Mouse (Mus musculus) intestine, postnatal 0 days (tissue): ENCODE results near the gene Sult1a1. TPM values are rescaled to one million over a fixed set of nuclear protein-coding genes. Genes with fewer than 3 reads are reported as not detected.

Experiments used
- ATAC-seq: fragments of 200-750 bp; cut with Nextera tagmentation; 2 replicates; pipeline ENCODE4 v1.8.0; 2017; ENCODE audit warnings: mild to moderate bottlenecking, moderate TSS enrichment, moderate library complexity
- H3K27ac ChIP-seq: fragments of 300-500 bp; sonication (generic); 2 replicates; pipeline ENCODE4 v1.5.1; 2014; ENCODE audit warnings: mild to moderate bottlenecking, low read depth, low read length, moderate library complexity
- H3K27me3 ChIP-seq: fragments of 300-500 bp; sonication (generic); replicated peaks from 2 replicates; pipeline ENCODE4 v1.6.1; 2014; ENCODE audit warnings: low read length, mixed read lengths; ENCODE audit not compliant: control insufficient read depth, insufficient read depth
- H3K36me3 ChIP-seq: fragments of 300-500 bp; sonication (generic); 2 replicates; pipeline ENCODE4 v1.6.1; 2014; ENCODE audit warnings: mild to moderate bottlenecking, moderate library complexity; ENCODE audit not compliant: control insufficient read depth, insufficient read depth
- H3K4me1 ChIP-seq: fragments of 300-500 bp; sonication (generic); replicated peaks from 2 replicates; pipeline ENCODE4 v1.6.1; 2014; ENCODE audit warnings: antibody characterized with exemption, low read length, mixed read lengths; ENCODE audit not compliant: control insufficient read depth, insufficient read depth
- H3K4me2 ChIP-seq: fragments of 300-500 bp; sonication (generic); replicated peaks from 2 replicates; pipeline ENCODE4 v1.6.1; 2014; ENCODE audit warnings: low read depth, mild to moderate bottlenecking, moderate library complexity
- H3K4me3 ChIP-seq: fragments of 300-500 bp; sonication (generic); 2 replicates; pipeline ENCODE4 v1.5.1; 2014; ENCODE audit warnings: low read depth, low read length
- H3K9ac ChIP-seq: fragments of 300-500 bp; sonication (generic); 2 replicates; pipeline ENCODE4 v1.6.1; 2014; ENCODE audit warnings: mild to moderate bottlenecking, low read depth, low read length
- H3K9me3 ChIP-seq: fragments of 300-500 bp; sonication (generic); 2 replicates; pipeline ENCODE4 v1.6.1; 2016; ENCODE audit warnings: mixed run types; ENCODE audit not compliant: control insufficient read depth
- CTCF ChIP-seq: sonication (generic); IDR thresholded peaks from 2 replicates; pipeline ENCODE4 v1.5.1; 2016; ENCODE audit warnings: low read depth, mild to moderate bottlenecking, control low read depth, antibody characterized with exemption, moderate library complexity
- WGBS: fragments of 180-500 bp; shearing (Covaris S2); extraction: QIAGEN DNeasy Blood & Tissue Kit; methylation state at CpG from one replicate; pipeline ENCODE4 v1.1.7; 2014; 5-methylcytosine and 5-hydroxymethylcytosine counted together
- polyA plus RNA-seq: library from polyadenylated mRNA; unstranded; fragments of >200 nt; fragmentation: Nextera tagmentation; extraction: Ambion mirVana; gene quantifications from 2 replicates; pipeline ENCODE4 v1.2.1, GENCODE M21; 2015

Gene Sult1a1
- polyA plus RNA-seq, 1 experiment from 2014 or later, result 6.8 TPM

- Histone ChIP-seq H3K9ac (no peak overlapping the region), H3K4me1 (peaks cover 8% of the 10 kb centered on the region; the same call in 1 of the 2 replicates), H3K4me2 (peak overlapping the region; percentile 44; the same call in 1 of the 2 replicates), H3K27ac (no peak overlapping the region), H3K27me3 (peaks cover 13% of the 10 kb centered on the region; the same call in 1 of the 2 replicates), H3K9me3 (no peaks in the 10 kb centered on the region), H3K4me3 (no peak overlapping the region), H3K36me3 (peaks cover 8% of the 10 kb centered on the region; the same call in 1 of the 2 replicates)
- peak; percentile 94 for TF ChIP-seq CTCF
- WGBS, result under 1% methylated on average over 11 of the region's 11 CpGs
- ATAC-seq, result peak; percentile 40
Measured at GRCm38 (mm10) chr7:126701070-126701469, 24.8 kb upstream of the Sult1a1 start.

- Histone ChIP-seq H3K4me2 (no peak overlapping the region), H3K9me3 (no peaks in the 10 kb centered on the region), H3K9ac (no peak overlapping the region), H3K27me3 (peaks cover 13% of the 10 kb centered on the region; the same call in 1 of the 2 replicates), H3K4me1 (peaks cover 8% of the 10 kb centered on the region; the same call in 1 of the 2 replicates), H3K36me3 (peaks cover 8% of the 10 kb centered on the region; the same call in 1 of the 2 replicates), H3K27ac (no peak overlapping the region; the same call in 1 of the 2 replicates), H3K4me3 (no peak overlapping the region)
- ATAC-seq, result no peak
- 82% methylated on average over 25 of the region's 25 CpGs for WGBS
- no peak for TF ChIP-seq CTCF
Measured at GRCm38 (mm10) chr7:126700063-126701015, 24.1 kb upstream of the Sult1a1 start.

- Histone ChIP-seq H3K9me3 (no peaks in the 10 kb centered on the region), H3K27ac (no peak overlapping the region), H3K36me3 (peaks cover 8% of the 10 kb centered on the region; the same call in 1 of the 2 replicates), H3K9ac (no peak overlapping the region), H3K4me3 (no peak overlapping the region), H3K4me2 (no peak overlapping the region), H3K27me3 (no peaks in the 10 kb centered on the region), H3K4me1 (peaks cover 8% of the 10 kb centered on the region; the same call in 1 of the 2 replicates)
- ATAC-seq, result no peak
- no peak for TF ChIP-seq CTCF
- WGBS, result 91% methylated on average over 8 of the region's 8 CpGs
Measured at GRCm38 (mm10) chr7:126697838-126698237, 21.6 kb upstream of the Sult1a1 start.

- H3K4me1 ChIP-seq, result peaks cover 8% of the 10 kb centered on the region; the same call in 1 of the 2 replicates
- no peak for ATAC-seq
- peak overlapping the region; percentile 92 for H3K4me2 ChIP-seq
- H3K27ac ChIP-seq, result no peak overlapping the region
- H3K27me3 ChIP-seq, result no peaks in the 10 kb centered on the region
- WGBS, result 73% methylated on average over 3 of the region's 3 CpGs
- H3K9me3 ChIP-seq, result no peaks in the 10 kb centered on the region
- no peak overlapping the region for H3K9ac ChIP-seq
- H3K36me3 ChIP-seq, result peaks cover 15% of the 10 kb centered on the region
- peak overlapping the region; percentile 88; the same call in 1 of the 2 replicates for H3K4me3 ChIP-seq
- no peak for TF ChIP-seq CTCF
Measured at GRCm38 (mm10) chr7:126696886-126697285, 20.7 kb upstream of the Sult1a1 start.

GRCm38 (mm10) chr7:126696303-126696702 lies 20.1 kb upstream of the Sult1a1 start:
- H3K36me3 ChIP-seq, result peaks cover 21% of the 10 kb centered on the region
- no peak overlapping the region for H3K27ac ChIP-seq
- no peaks in the 10 kb centered on the region for H3K9me3 ChIP-seq
- peak overlapping the region; percentile 88 for H3K4me3 ChIP-seq
- 2% methylated on average over 17 of the region's 17 CpGs for WGBS
- ATAC-seq, result 0 out of 2 replicates have a peak, but pooled peaks have one; percentile 1
- H3K4me2 ChIP-seq, result peak overlapping the region; percentile 92
- H3K4me1 ChIP-seq, result peaks cover 8% of the 10 kb centered on the region; the same call in 1 of the 2 replicates
- H3K27me3 ChIP-seq, result no peaks in the 10 kb centered on the region
- no peak for TF ChIP-seq CTCF
- H3K9ac ChIP-seq, result peak overlapping the region; percentile 51

- H3K36me3 ChIP-seq, result peaks cover 27% of the 10 kb centered on the region
- H3K4me1 ChIP-seq, result peaks cover 8% of the 10 kb centered on the region; the same call in 1 of the 2 replicates
- H3K4me2 ChIP-seq, result peak within 1 kb of the TSS; percentile 92
- peak within 1 kb of the TSS; percentile 88 for H3K4me3 ChIP-seq
- peak; percentile 94 for ATAC-seq
- H3K9me3 ChIP-seq, result no peaks in the 10 kb centered on the region
- WGBS, result under 1% methylated on average over 40 of the region's 40 CpGs
- H3K9ac ChIP-seq, result peak within 1 kb of the TSS; percentile 77
- peak within 1 kb of the TSS; percentile 84 for H3K27ac ChIP-seq
- TF ChIP-seq CTCF, result peak; percentile 97
- H3K27me3 ChIP-seq, result no peaks in the 10 kb centered on the region
Measured at GRCm38 (mm10) chr7:126695631-126696207, 19.5 kb upstream of the Sult1a1 start, which contains the start of gene Slx1b. TSS of gene Slx1b (minus strand) at chr7:126695784.
